Mouse (Mus musculus) embryonic facial prominence, embryonic 12.5 days (tissue): ENCODE data around the gene Ctsl. TPM values are rescaled to one million over a fixed set of nuclear protein-coding genes. Genes with fewer than 3 reads are reported as not detected.

Source experiments
- ATAC-seq: fragments of 200-750 bp; cut with Nextera tagmentation; 2 replicates; pipeline ENCODE4 v1.8.0; 2017; ENCODE audit not compliant: insufficient number of reproducible peaks, insufficient read depth, low FRiP score, low TSS enrichment
- H3K27ac ChIP-seq: fragments of 300-500 bp; sonication (generic); 2 replicates; pipeline ENCODE4 v1.5.1; 2016; ENCODE audit warnings: mild to moderate bottlenecking
- H3K27me3 ChIP-seq: fragments of 300-500 bp; sonication (generic); 2 replicates; pipeline ENCODE4 v1.6.1; 2016; ENCODE audit warnings: mild to moderate bottlenecking, moderate library complexity
- H3K36me3 ChIP-seq: fragments of 300-500 bp; sonication (generic); 2 replicates; pipeline ENCODE4 v1.6.1; 2016; ENCODE audit warnings: mild to moderate bottlenecking
- H3K4me1 ChIP-seq: fragments of 300-500 bp; sonication (generic); 2 replicates; pipeline ENCODE4 v1.6.1; 2016
- H3K4me2 ChIP-seq: fragments of 300-500 bp; sonication (generic); replicated peaks from 2 replicates; pipeline ENCODE4 v1.6.1; 2016; ENCODE audit warnings: mild to moderate bottlenecking, moderate library complexity
- H3K4me3 ChIP-seq: fragments of 300-500 bp; sonication (generic); 2 replicates; pipeline ENCODE4 v1.5.1; 2016; ENCODE audit warnings: mild to moderate bottlenecking
- H3K9ac ChIP-seq: fragments of 300-500 bp; sonication (generic); 2 replicates; pipeline ENCODE4 v1.6.1; 2016; ENCODE audit warnings: mild to moderate bottlenecking, moderate library complexity
- H3K9me3 ChIP-seq: fragments of 300-500 bp; sonication (generic); 2 replicates; pipeline ENCODE4 v1.6.1; 2016; ENCODE audit warnings: mild to moderate bottlenecking, moderate library complexity
- WGBS: fragments of 180-500 bp; shearing (Covaris S2); methylation state at CpG from one replicate; pipeline ENCODE4 v1.1.7; 2016; 5-methylcytosine and 5-hydroxymethylcytosine counted together
- polyA plus RNA-seq: library from polyadenylated mRNA; unstranded; fragments of >200 nt; fragmentation: Nextera tagmentation; extraction: Ambion mirVana; gene quantifications from 2 replicates; pipeline ENCODE4 v1.2.1, GENCODE M21; 2016

Gene Ctsl
- polyA plus RNA-seq, 1 experiment from 2014 or later: 153 TPM

- peak overlapping the region; percentile 75; the same call in 1 of the 2 replicates for H3K4me3 ChIP-seq
- H3K36me3 ChIP-seq: peaks cover 41% of the 10 kb centered on the region
Measured at GRCm38 (mm10) chr13:64368596-64368995, 2.1 kb downstream of the Ctsl start.

GRCm38 (mm10) chr13:64367615-64368014 is 3.1 kb downstream of the Ctsl start:
- 94% methylated on average over 5 of the region's 5 CpGs for WGBS
- H3K9me3 ChIP-seq: no peaks in the 10 kb centered on the region
- H3K4me1 ChIP-seq: peaks cover 9% of the 10 kb centered on the region; the same call in 1 of the 2 replicates
- H3K27me3 ChIP-seq: no peaks in the 10 kb centered on the region
- no peak overlapping the region for H3K4me2 ChIP-seq
- no peak overlapping the region for H3K4me3 ChIP-seq
- H3K9ac ChIP-seq: no peak overlapping the region
- no peak overlapping the region for H3K27ac ChIP-seq
- peaks cover 44% of the 10 kb centered on the region for H3K36me3 ChIP-seq
- no peak for ATAC-seq

More at GRCm38 (mm10) chr13:64368596-64368995, 2.1 kb downstream of the Ctsl start:
- Histone ChIP-seq H3K27ac (no peak overlapping the region), H3K4me1 (peaks cover 9% of the 10 kb centered on the region; the same call in 1 of the 2 replicates), H3K9me3 (no peaks in the 10 kb centered on the region), H3K9ac (no peak overlapping the region), H3K4me2 (peak overlapping the region; percentile 78), H3K27me3 (no peaks in the 10 kb centered on the region)
- 86% methylated on average over 1 of the region's 1 CpGs for WGBS
- no peak for ATAC-seq

- peaks cover 9% of the 10 kb centered on the region; the same call in 1 of the 2 replicates for H3K4me1 ChIP-seq
- no peaks in the 10 kb centered on the region for H3K27me3 ChIP-seq
- ATAC-seq: no peak
- H3K36me3 ChIP-seq: peaks cover 44% of the 10 kb centered on the region
- H3K4me2 ChIP-seq: no peak overlapping the region
- no peak overlapping the region for H3K9ac ChIP-seq
- H3K27ac ChIP-seq: no peak overlapping the region
- H3K4me3 ChIP-seq: no peak overlapping the region
- no peaks in the 10 kb centered on the region for H3K9me3 ChIP-seq
Measured at GRCm38 (mm10) chr13:64365326-64365725, 5.4 kb downstream of the Ctsl start.

- no peak overlapping the region for H3K27ac ChIP-seq
- H3K9me3 ChIP-seq: no peaks in the 10 kb centered on the region
- H3K36me3 ChIP-seq: peaks cover 44% of the 10 kb centered on the region
- 80% methylated on average over 2 of the region's 2 CpGs for WGBS
- no peak overlapping the region for H3K9ac ChIP-seq
- H3K4me2 ChIP-seq: no peak overlapping the region
- H3K4me1 ChIP-seq: peaks cover 9% of the 10 kb centered on the region; the same call in 1 of the 2 replicates
- no peaks in the 10 kb centered on the region for H3K27me3 ChIP-seq
- ATAC-seq: no peak
- H3K4me3 ChIP-seq: no peak overlapping the region
Measured at GRCm38 (mm10) chr13:64364258-64364657, 6.4 kb downstream of the Ctsl start.

DNA sequence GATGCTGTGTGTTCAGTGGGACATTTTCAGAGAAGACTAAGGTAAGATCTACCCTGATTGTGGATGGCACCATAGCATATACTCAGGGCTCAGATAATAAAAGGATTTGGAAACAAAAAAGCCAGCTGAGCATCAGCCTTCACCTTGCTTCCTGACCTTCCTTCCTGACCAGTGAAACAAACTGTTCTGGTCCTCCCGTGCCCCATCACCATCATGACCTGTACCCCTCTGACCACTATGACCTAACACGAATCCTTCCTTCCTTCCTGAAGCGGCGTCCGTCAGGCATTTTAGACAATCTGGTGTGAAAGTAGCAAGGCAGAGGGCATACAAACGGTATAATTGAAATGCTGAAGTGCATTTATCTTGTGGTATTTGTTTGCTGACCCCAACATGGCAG is 8.6 kb downstream of the Ctsl start:
- H3K9ac ChIP-seq: no peak overlapping the region
- WGBS: 85% methylated on average over 6 of the region's 6 CpGs
- no peaks in the 10 kb centered on the region for H3K9me3 ChIP-seq
- H3K27ac ChIP-seq: no peak overlapping the region
- H3K27me3 ChIP-seq: no peaks in the 10 kb centered on the region
- H3K4me1 ChIP-seq: no peaks in the 10 kb centered on the region
- H3K4me3 ChIP-seq: no peak overlapping the region
- ATAC-seq: no peak
- H3K36me3 ChIP-seq: peaks cover 32% of the 10 kb centered on the region
- H3K4me2 ChIP-seq: no peak overlapping the region

DNA sequence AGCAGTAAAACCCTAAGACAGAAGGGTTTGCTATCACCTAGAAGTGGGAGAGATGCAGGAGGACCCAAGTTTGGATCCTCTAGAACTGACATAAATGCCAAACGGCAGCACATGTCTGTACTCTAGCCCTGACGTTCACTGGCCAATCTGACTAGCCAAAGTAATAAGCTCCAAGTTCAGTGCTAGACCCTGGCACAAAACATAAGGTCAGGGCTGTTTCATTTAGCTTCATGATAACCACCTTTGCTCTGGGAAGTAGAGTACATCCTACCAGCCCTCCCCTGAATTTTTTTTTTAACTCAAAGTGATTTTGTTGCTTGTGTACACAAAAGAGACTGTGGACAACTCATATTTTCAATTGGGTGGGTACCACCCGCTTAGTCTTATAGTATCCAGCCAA is 9.7 kb downstream of the Ctsl start:
- H3K27me3 ChIP-seq: no peaks in the 10 kb centered on the region
- H3K4me2 ChIP-seq: no peak overlapping the region
- no peak overlapping the region for H3K4me3 ChIP-seq
- H3K4me1 ChIP-seq: no peaks in the 10 kb centered on the region
- H3K27ac ChIP-seq: no peak overlapping the region
- no peaks in the 10 kb centered on the region for H3K9me3 ChIP-seq
- WGBS: 97% methylated on average over 3 of the region's 3 CpGs
- ATAC-seq: no peak
- H3K36me3 ChIP-seq: peaks cover 22% of the 10 kb centered on the region
- no peak overlapping the region for H3K9ac ChIP-seq

GRCm38 (mm10) chr13:64359702-64360101 is 11.0 kb downstream of the Ctsl start:
- no peaks in the 10 kb centered on the region for H3K9me3 ChIP-seq
- H3K27ac ChIP-seq: no peak overlapping the region
- no peaks in the 10 kb centered on the region for H3K4me1 ChIP-seq
- H3K4me2 ChIP-seq: no peak overlapping the region
- no peaks in the 10 kb centered on the region for H3K27me3 ChIP-seq
- H3K36me3 ChIP-seq: peaks cover 13% of the 10 kb centered on the region
- H3K9ac ChIP-seq: no peak overlapping the region
- no peak for ATAC-seq
- no peak overlapping the region for H3K4me3 ChIP-seq
- 85% methylated on average over 3 of the region's 3 CpGs for WGBS

- Histone ChIP-seq H3K9me3 (no peaks in the 10 kb centered on the region), H3K36me3 (peaks cover 2% of the 10 kb centered on the region), H3K4me3 (no peak overlapping the region), H3K4me2 (no peak overlapping the region), H3K27me3 (no peaks in the 10 kb centered on the region), H3K9ac (no peak overlapping the region), H3K4me1 (no peaks in the 10 kb centered on the region), H3K27ac (no peak overlapping the region)
- WGBS: 89% methylated on average over 1 of the region's 1 CpGs
- ATAC-seq: no peak
Measured at GRCm38 (mm10) chr13:64358476-64358875, 12.2 kb downstream of the Ctsl start.

GRCm38 (mm10) chr13:64357389-64357788 is 13.3 kb downstream of the Ctsl start:
- Histone ChIP-seq H3K27ac (no peak overlapping the region), H3K27me3 (no peaks in the 10 kb centered on the region), H3K36me3 (no peaks in the 10 kb centered on the region; the same call in 1 of the 2 replicates), H3K4me3 (no peak overlapping the region), H3K9me3 (no peaks in the 10 kb centered on the region), H3K9ac (no peak overlapping the region), H3K4me1 (no peaks in the 10 kb centered on the region), H3K4me2 (no peak overlapping the region)
- WGBS: 76% methylated on average over 5 of the region's 5 CpGs
- no peak for ATAC-seq

DNA sequence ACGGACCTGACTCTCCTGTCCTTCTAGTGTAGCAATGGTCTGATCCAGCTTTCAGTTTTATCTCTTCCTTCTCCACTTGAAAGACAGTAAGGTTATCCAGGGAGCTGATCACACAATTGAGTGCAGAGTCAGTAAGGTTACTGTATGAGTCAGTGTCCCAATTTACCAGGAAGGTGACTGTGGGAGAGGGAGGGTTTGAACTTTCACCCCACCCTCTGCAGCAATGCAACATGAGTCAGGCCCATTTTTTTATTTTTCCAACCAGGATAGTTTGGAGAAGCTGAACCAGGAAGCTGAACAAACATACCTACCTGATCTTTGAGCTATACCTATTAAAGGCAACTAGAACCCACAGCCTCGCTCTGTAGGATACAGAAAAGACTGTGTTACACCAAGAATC is 21.2 kb downstream of the Ctsl start:
- Histone ChIP-seq H3K27ac (no peak overlapping the region), H3K9me3 (no peaks in the 10 kb centered on the region), H3K27me3 (no peaks in the 10 kb centered on the region), H3K4me1 (no peaks in the 10 kb centered on the region), H3K4me2 (no peak overlapping the region), H3K4me3 (no peak overlapping the region), H3K9ac (no peak overlapping the region), H3K36me3 (no peaks in the 10 kb centered on the region)
- WGBS: 71% methylated on average over 2 of the region's 2 CpGs
- ATAC-seq: no peak

- Histone ChIP-seq H3K27me3 (no peaks in the 10 kb centered on the region), H3K4me2 (peak overlapping the region; percentile 64), H3K27ac (no peak overlapping the region), H3K9ac (peak overlapping the region; percentile 39; the same call in 1 of the 2 replicates), H3K36me3 (no peaks in the 10 kb centered on the region), H3K9me3 (no peaks in the 10 kb centered on the region), H3K4me3 (peak overlapping the region; percentile 40), H3K4me1 (no peaks in the 10 kb centered on the region)
- WGBS: 1% methylated on average over 9 of the region's 9 CpGs
- 0 out of 2 replicates have a peak, but pooled peaks have one; percentile 22 for ATAC-seq
Measured at GRCm38 (mm10) chr13:64344082-64344501, 26.6 kb downstream of the Ctsl start.

DNA sequence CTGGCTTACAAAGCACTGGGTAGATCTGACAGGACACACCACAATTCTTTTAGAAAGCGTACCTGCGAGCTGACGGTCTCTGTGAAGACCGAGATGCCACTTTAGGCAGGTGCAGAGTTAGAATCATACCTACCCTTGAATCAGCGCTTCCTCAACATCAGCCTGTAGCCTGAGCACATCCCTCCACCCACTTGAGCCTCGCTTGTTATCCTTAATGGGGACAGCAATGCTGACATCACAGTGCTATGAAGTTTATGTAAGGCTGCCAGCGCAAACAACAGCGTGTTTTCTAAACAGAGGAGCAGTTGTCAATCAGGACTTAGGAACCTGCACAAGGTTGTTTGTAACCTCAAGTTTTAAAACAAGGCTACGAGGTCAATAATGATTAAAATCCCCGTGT is 27.1 kb downstream of the Ctsl start:
- H3K4me1 ChIP-seq: no peaks in the 10 kb centered on the region
- ATAC-seq: no peak
- H3K4me3 ChIP-seq: peak overlapping the region; percentile 40
- H3K27ac ChIP-seq: no peak overlapping the region
- 16% methylated on average over 10 of the region's 10 CpGs for WGBS
- H3K36me3 ChIP-seq: no peaks in the 10 kb centered on the region
- peak overlapping the region; percentile 64 for H3K4me2 ChIP-seq
- H3K9ac ChIP-seq: peak overlapping the region; percentile 39; the same call in 1 of the 2 replicates
- H3K9me3 ChIP-seq: no peaks in the 10 kb centered on the region
- no peaks in the 10 kb centered on the region for H3K27me3 ChIP-seq
